Mouse (Mus musculus): Measurements from ENCODE around the gene Tssc4.

The Tssc4 gene

GRCm38 (mm10) chr7:143068316-143068881 is 650 bp upstream of the Tssc4 start:
- no peak for DNase-seq (ENCODE audit: low spot score in 2 of 2)

- no peak for DNase-seq (ENCODE audit: low spot score in 2 of 2)
These were observed 827 bp downstream of the Tssc4 start for GRCm38 (mm10) chr7:143069751-143070400.

- DNase-seq (ENCODE audit: low spot score in 2 of 2): no peak
These were observed 1.5 kb downstream of the Tssc4 start for GRCm38 (mm10) chr7:143070506-143071070.

- DNase-seq (ENCODE audit: low spot score in 2 of 2): no peak
These were observed 3.6 kb downstream of the Tssc4 start for GRCm38 (mm10) chr7:143072605-143073004.

GRCm38 (mm10) chr7:143073086-143073485 is 4.0 kb downstream of the Tssc4 start:
- peak in 1 of 2 experiments; percentile 47 for DNase-seq (ENCODE audit: low spot score in 2 of 2)

GRCm38 (mm10) chr7:143075394-143075793 is 6.3 kb downstream of the Tssc4 start:
- DNase-seq (ENCODE audit: low spot score in 2 of 2): no peak

GRCm38 (mm10) chr7:143077351-143077750 is 8.3 kb downstream of the Tssc4 start:
- no peak for DNase-seq (ENCODE audit: low spot score in 2 of 2)

- DNase-seq (ENCODE audit: low spot score in 2 of 2): no peak
These were observed 13.0 kb downstream of the Tssc4 start for GRCm38 (mm10) chr7:143082024-143082423.

GRCm38 (mm10) chr7:143083708-143084107 is 14.7 kb downstream of the Tssc4 start:
- no peak for DNase-seq (ENCODE audit: low spot score in 2 of 2)

GRCm38 (mm10) chr7:143086366-143086765 is 17.3 kb downstream of the Tssc4 start:
- peak; percentile 49 to 77 for DNase-seq (ENCODE audit: low spot score in 2 of 2)

GRCm38 (mm10) chr7:143087070-143087579 is 18.1 kb downstream of the Tssc4 start:
- DNase-seq (ENCODE audit: low spot score in 2 of 2): no peak

- no peak for DNase-seq (ENCODE audit: low spot score in 2 of 2)
These were observed 24.8 kb downstream of the Tssc4 start for GRCm38 (mm10) chr7:143093847-143094246.

GRCm38 (mm10) chr7:143094592-143095553 is 25.8 kb downstream of the Tssc4 start, which contains the start of gene Trpm5:
Gene Trpm5 (minus strand): TSS chr7:143094642.
- DNase-seq (ENCODE audit: low spot score in 2 of 2): peak in 1 of 2 experiments; percentile 41

GRCm38 (mm10) chr7:143095554-143095907 is 26.5 kb downstream of the Tssc4 start:
- DNase-seq (ENCODE audit: low spot score in 2 of 2): no peak

GRCm38 (mm10) chr7:143100759-143101158 is 31.7 kb downstream of the Tssc4 start:
- DNase-seq (ENCODE audit: low spot score in 2 of 2): no peak

- no peak for DNase-seq (ENCODE audit: low spot score in 2 of 2)
These were observed 36.3 kb downstream of the Tssc4 start for GRCm38 (mm10) chr7:143105258-143105897.

GRCm38 (mm10) chr7:143106062-143106461 is 37.0 kb downstream of the Tssc4 start, which contains the start of gene Kcnq1:
Gene Kcnq1 (plus strand): TSS chr7:143106362.
- no peak for DNase-seq (ENCODE audit: low spot score in 2 of 2)

- DNase-seq (ENCODE audit: low spot score in 2 of 2): no peak
These were observed 37.8 kb downstream of the Tssc4 start for GRCm38 (mm10) chr7:143106672-143107465.

- no peak for DNase-seq (ENCODE audit: low spot score in 2 of 2)
These were observed 39.2 kb downstream of the Tssc4 start for GRCm38 (mm10) chr7:143108200-143108599.

GRCm38 (mm10) chr7:143108996-143109660 is 40.1 kb downstream of the Tssc4 start:
- no peak for DNase-seq (ENCODE audit: low spot score in 2 of 2)
